ENCODE assay signal across 10 mouse cellular contexts in the genomic region with DNA sequence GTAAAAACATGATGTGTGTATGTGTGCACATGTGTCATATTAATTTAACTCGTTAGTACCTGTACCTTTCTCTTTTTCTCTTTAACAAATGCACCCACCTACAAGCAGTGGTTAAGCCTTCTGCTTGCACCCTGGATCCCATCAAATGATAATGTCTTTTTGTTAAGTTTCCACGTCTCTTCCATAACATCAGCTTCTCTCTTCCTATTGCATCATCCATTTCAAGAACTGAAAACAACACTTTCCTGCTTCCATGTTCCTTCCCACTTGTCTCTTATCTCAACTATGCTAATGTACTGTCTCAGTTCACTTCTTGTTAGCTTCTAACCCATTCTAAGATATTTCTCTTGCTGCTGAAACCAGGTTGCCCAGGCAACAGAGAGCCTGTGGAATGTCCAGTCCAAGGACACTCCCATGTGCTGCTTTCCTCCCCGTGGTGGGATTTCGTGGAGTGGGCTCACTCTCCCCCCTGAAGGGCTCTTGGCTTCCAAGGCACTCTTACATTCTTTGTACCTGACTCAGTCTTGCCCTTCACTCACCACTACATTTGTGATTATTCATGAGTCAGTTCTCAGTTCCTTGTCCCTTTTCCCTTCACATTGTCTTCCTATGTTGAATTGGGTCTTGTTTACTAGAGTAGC.
DNase-seq lines count a peak whose midpoint lies in the region; ATAC-seq lines count a peak whose summit lies in the region.
"Had no signal": no experiment of that assay in that cellular context is flagged by ENCODE, and none has a peak within 500 bp of the region (broad histone marks: within the 10 kb centered on the region; RNA-seq: fewer than 3 reads in every experiment).

No protein-coding gene starts in this region.

- H3K4me1 ChIP-seq in intestine, embryonic 14.5 days (replicated peaks; ENCODE audit: control insufficient read depth, insufficient read depth, low read length) = no peaks in the 10 kb centered on the region
- no peaks in the 10 kb centered on the region for H3K4me1 ChIP-seq in intestine, embryonic 15.5 days (replicated peaks)
- H3K4me1 ChIP-seq in forebrain, embryonic 13.5 days = peaks cover 10% of the 10 kb centered on the region
- H3K4me1 ChIP-seq: limb, embryonic 15.5 days had no signal

- no peaks in the 10 kb centered on the region for H3K9me3 ChIP-seq in intestine, embryonic 14.5 days (ENCODE audit: control insufficient read depth, low read length)
- H3K9me3 ChIP-seq in intestine, embryonic 15.5 days = no peaks in the 10 kb centered on the region
- no peaks in the 10 kb centered on the region for H3K9me3 ChIP-seq in forebrain, embryonic 13.5 days (replicated peaks)
- H3K9me3 ChIP-seq: limb, embryonic 15.5 days had no signal

- H3K27me3 ChIP-seq in intestine, embryonic 14.5 days (replicated peaks; ENCODE audit: control insufficient read depth, insufficient read depth, low read length) = no peaks in the 10 kb centered on the region
- no peaks in the 10 kb centered on the region for H3K27me3 ChIP-seq in intestine, embryonic 15.5 days (replicated peaks)
- H3K27me3 ChIP-seq in forebrain, embryonic 13.5 days = no peaks in the 10 kb centered on the region
- H3K27me3 ChIP-seq: limb, embryonic 15.5 days had no signal

- no peak overlapping the region for H3K9ac ChIP-seq in intestine, embryonic 14.5 days (ENCODE audit: low read length)
- H3K9ac ChIP-seq in intestine, embryonic 15.5 days = no peak overlapping the region
- no peak overlapping the region for H3K9ac ChIP-seq in forebrain, embryonic 13.5 days
- H3K9ac ChIP-seq: limb, embryonic 15.5 days had no signal

- H3K27ac ChIP-seq in intestine, embryonic 14.5 days (ENCODE audit: low read depth) = no peak overlapping the region
- H3K27ac ChIP-seq in intestine, embryonic 15.5 days = no peak overlapping the region
- H3K27ac ChIP-seq in forebrain, embryonic 13.5 days = no peak overlapping the region
- H3K27ac ChIP-seq: limb, embryonic 15.5 days had no signal

- ATAC-seq in intestine, embryonic 14.5 days (replicated peaks; ENCODE audit: low FRiP score, low TSS enrichment, low read depth) = no peak
- ATAC-seq in intestine, embryonic 15.5 days = no peak
- ATAC-seq in forebrain, embryonic 13.5 days = peak; percentile 58; the same call in 1 of the 2 replicates
- no peak for ATAC-seq in erythroblast, adult 5-6 weeks (replicated peaks; ENCODE audit: low FRiP score, poor library complexity, severe bottlenecking)

- H3K4me2 ChIP-seq in intestine, embryonic 14.5 days (ENCODE audit: low read length) = no peak overlapping the region
- no peak overlapping the region for H3K4me2 ChIP-seq in intestine, embryonic 15.5 days (replicated peaks)
- H3K4me2 ChIP-seq in forebrain, embryonic 13.5 days = no peak overlapping the region
- H3K4me2 ChIP-seq: limb, embryonic 15.5 days had no signal

- DNase-seq in intestine, embryonic 14.5 days (ENCODE audit: low spot score) = peak; percentile 54
- peak; percentile 12 for DNase-seq in ZHBTc4 (ENCODE audit: low read depth, low spot score)
- DNase-seq in lung, postnatal 4 days = peak; percentile 23 to 74
- DNase-seq in urinary bladder, postnatal 25 days (ENCODE audit: low spot score) = no peak
- no peak for DNase-seq in cerebellum, postnatal 4 days (ENCODE audit: low spot score in 2 of 2)

- 23% methylated on average over 4 of the region's 4 CpGs for WGBS in intestine, embryonic 14.5 days
- WGBS in intestine, embryonic 15.5 days = 31% methylated on average over 4 of the region's 4 CpGs
- WGBS in forebrain, embryonic 13.5 days = 28% methylated on average over 4 of the region's 4 CpGs

- no peak overlapping the region for H3K4me3 ChIP-seq in intestine, embryonic 14.5 days (ENCODE audit: low read depth, low read length)
- no peak overlapping the region for H3K4me3 ChIP-seq in intestine, embryonic 15.5 days (replicated peaks)
- no peak overlapping the region for H3K4me3 ChIP-seq in forebrain, embryonic 13.5 days
- H3K4me3 ChIP-seq: erythroblast, embryonic 14.5 days; limb, embryonic 15.5 days had no signal

- H3K36me3 ChIP-seq in intestine, embryonic 14.5 days (ENCODE audit: control insufficient read depth, insufficient read depth, low read length) = no peaks in the 10 kb centered on the region
- no peaks in the 10 kb centered on the region for H3K36me3 ChIP-seq in intestine, embryonic 15.5 days
- no peaks in the 10 kb centered on the region for H3K36me3 ChIP-seq in forebrain, embryonic 13.5 days (ENCODE audit: poor library complexity, severe bottlenecking)
- H3K36me3 ChIP-seq: limb, embryonic 15.5 days had no signal

Comparison
In these comparisons a context has a peak if more than half of its experiments do, and no peak if none do; other contexts are left out.
1. DNase-seq: peak in intestine, embryonic 14.5 days (single experiment), ZHBTc4 (single experiment) and lung, postnatal 4 days (2 of 2); none in urinary bladder, postnatal 25 days (single experiment) and cerebellum, postnatal 4 days (0 of 2).